Mouse (Mus musculus) heart, postnatal 0 days (tissue): ENCODE measurements at regions not wholly inside any gene's neighbourhood (a gene's known extent, or its start where the extent isn't known, plus 50 kb on each side); places are given as distances from the start of the nearest gene placed in this dataset.

Experiments
- CTCF ChIP-seq: IDR thresholded peaks from 2 replicates; pipeline ENCODE4 v1.5.1; 2016; ENCODE audit warnings: antibody characterized with exemption, control low read depth, low read depth
- EP300 ChIP-seq: IDR thresholded peaks from 2 replicates; pipeline ENCODE4 v1.6.1; 2016; ENCODE audit warnings: antibody characterized with exemption, low read depth

GRCm38 (mm10) chr1:71945070-71945469 lies 267.0 kb downstream of the Mreg start:
- TF ChIP-seq EP300 = no peak
- no peak for TF ChIP-seq CTCF
